In genomic region chr2:60050667-60051460, GRCm38 (mm10) we compare ENCODE assay signal across 16 mouse cellular contexts.
DNase-seq lines count a peak whose midpoint lies in the region; ATAC-seq and TF ChIP-seq lines count a peak whose summit lies in the region.
"Had no signal": no experiment of that assay in that cellular context is flagged by ENCODE, and none has a peak within 500 bp of the region (broad histone marks: within the 10 kb centered on the region; RNA-seq: fewer than 3 reads in every experiment).

No protein-coding gene starts in this region.

- intact Hi-C loops in heart, postnatal 10 days (cut with DNase I), result no loop called here

- ATAC-seq in heart, embryonic 14.5 days (ENCODE audit: insufficient number of reproducible peaks, insufficient read depth, low FRiP score, low read depth), result no peak
- peak; percentile 70 for ATAC-seq in CD4-positive, CD25-positive, alpha-beta regulatory T cell, adult 4 months
- peak; percentile 93 for ATAC-seq in G1E (ENCODE audit: extremely low read depth, insufficient number of reproducible peaks, low FRiP score, poor library complexity, severe bottlenecking)
- ATAC-seq in liver, embryonic 13.5 days (ENCODE audit: low read depth), result peak; percentile 51
- ATAC-seq in granulocyte monocyte progenitor cell, adult 5-6 weeks (replicated peaks; ENCODE audit: poor library complexity, severe bottlenecking), result no peak
- ATAC-seq: intestine, embryonic 16.5 days had no signal

- 61% methylated on average over 9 of the region's 9 CpGs for WGBS in heart, embryonic 14.5 days
- 46% methylated on average over 9 of the region's 9 CpGs for WGBS in liver, embryonic 13.5 days (ENCODE audit: insufficient replicate concordance)

- no peak for TF ChIP-seq CTCF in G1E (IDR thresholded peaks at IDR 0.05; ENCODE audit: low read depth, low read length)

- H3K4me1 ChIP-seq in heart, embryonic 14.5 days (ENCODE audit: control insufficient read depth in 2 of 2, insufficient read depth in 2 of 2, low read length in 2 of 2), result peaks cover 8 to 40% of the 10 kb centered on the region in 2 experiments
- H3K4me1 ChIP-seq in G1E (ENCODE audit: insufficient read depth, low read depth, low read length), result peaks cover 59% of the 10 kb centered on the region
- peaks cover 35% of the 10 kb centered on the region for H3K4me1 ChIP-seq in liver, embryonic 13.5 days (replicated peaks)

- no peaks in the 10 kb centered on the region for H3K36me3 ChIP-seq in heart, embryonic 14.5 days (ENCODE audit: control insufficient read depth, insufficient read depth, low read length)
- H3K36me3 ChIP-seq in G1E (replicated peaks), result peaks cover 2% of the 10 kb centered on the region
- no peaks in the 10 kb centered on the region for H3K36me3 ChIP-seq in liver, embryonic 13.5 days
- H3K36me3 ChIP-seq: embryonic facial prominence, embryonic 10.5 days; liver, embryonic 15.5 days; neural tube, embryonic 13.5 days had no signal

- peak overlapping the region; percentile 25; the same call in 1 of the 2 replicates for H3K4me2 ChIP-seq in heart, embryonic 14.5 days (ENCODE audit: low read length)
- no peak overlapping the region for H3K4me2 ChIP-seq in liver, embryonic 13.5 days
- H3K4me2 ChIP-seq: liver, embryonic 15.5 days; neural tube, embryonic 13.5 days had no signal

- DNase-seq in heart, postnatal 10 days, result no peak
- DNase-seq in G1E (ENCODE audit: low spot score), result peak; percentile 60
- DNase-seq in liver, embryonic 13.5 days, result peak; percentile 37
- DNase-seq in urinary bladder, postnatal 25 days (ENCODE audit: low spot score), result no peak
- DNase-seq: cerebellum, adult 9-11 months; kidney, postnatal 14 days; layer of hippocampus, adult 9-11 months; midbrain, embryonic 14.5 days; thymus, postnatal 14 days had no signal

- no peak overlapping the region for H3K9ac ChIP-seq in heart, embryonic 14.5 days (ENCODE audit: low read length)
- no peak overlapping the region for H3K9ac ChIP-seq in liver, embryonic 13.5 days
- H3K9ac ChIP-seq: liver, embryonic 15.5 days; neural tube, embryonic 13.5 days had no signal

- H3K4me3 ChIP-seq in heart, embryonic 14.5 days (ENCODE audit: control insufficient read depth in 1 of 2, insufficient read depth in 1 of 2, low read depth in 1 of 2, low read length in 2 of 2), result no peak overlapping the region
- no peak overlapping the region; the same call in 1 of the 2 replicates for H3K4me3 ChIP-seq in G1E (ENCODE audit: low read depth, low read length)
- H3K4me3 ChIP-seq in liver, embryonic 13.5 days (replicated peaks), result no peak overlapping the region
- H3K4me3 ChIP-seq: embryonic facial prominence, embryonic 10.5 days; liver, embryonic 15.5 days; neural tube, embryonic 13.5 days had no signal

- no peaks in the 10 kb centered on the region for H3K27me3 ChIP-seq in heart, embryonic 14.5 days (ENCODE audit: control insufficient read depth, insufficient read depth, low read length)
- no peaks in the 10 kb centered on the region for H3K27me3 ChIP-seq in G1E (ENCODE audit: insufficient read depth, low read length)
- H3K27me3 ChIP-seq in liver, embryonic 13.5 days, result no peaks in the 10 kb centered on the region
- H3K27me3 ChIP-seq: liver, embryonic 15.5 days; neural tube, embryonic 13.5 days had no signal

- H3K9me3 ChIP-seq in heart, embryonic 14.5 days (ENCODE audit: control insufficient read depth, low read length), result no peaks in the 10 kb centered on the region
- no peaks in the 10 kb centered on the region for H3K9me3 ChIP-seq in G1E (replicated peaks)
- no peaks in the 10 kb centered on the region for H3K9me3 ChIP-seq in liver, embryonic 13.5 days (replicated peaks)
- H3K9me3 ChIP-seq: embryonic facial prominence, embryonic 10.5 days; liver, embryonic 15.5 days; neural tube, embryonic 13.5 days had no signal

- H3K27ac ChIP-seq in heart, embryonic 14.5 days (replicated peaks in 1 of 2; ENCODE audit: control insufficient read depth in 1 of 2, insufficient read depth in 1 of 2, low read depth in 2 of 2, low read length in 2 of 2), result peak overlapping the region; percentile 34 to 48; a peak in 3 of 4 replicates
- no peak overlapping the region for H3K27ac ChIP-seq in liver, embryonic 13.5 days
- H3K27ac ChIP-seq: embryonic facial prominence, embryonic 10.5 days; liver, embryonic 15.5 days; neural tube, embryonic 13.5 days had no signal

Comparison
In these comparisons a context has a peak if more than half of its experiments do, and no peak if none do; other contexts are left out.
1. ATAC-seq: peak in CD4-positive, CD25-positive, alpha-beta regulatory T cell, adult 4 months (single experiment), G1E (single experiment) and liver, embryonic 13.5 days (single experiment); none in heart, embryonic 14.5 days (single experiment) and granulocyte monocyte progenitor cell, adult 5-6 weeks (single experiment).
2. DNase-seq: peak in G1E (single experiment) and liver, embryonic 13.5 days (single experiment); none in heart, postnatal 10 days (0 of 2) and urinary bladder, postnatal 25 days (single experiment).